Mouse (Mus musculus) forebrain, postnatal 0 days (tissue): Measurements from ENCODE around the gene Sbf2. TPM values are rescaled to one million over a fixed set of nuclear protein-coding genes. Genes with fewer than 3 reads are reported as not detected.

ENCODE experiments used
- ATAC-seq: fragments of 200-750 bp; cut with Nextera tagmentation; 2 replicates; pipeline ENCODE4 v1.8.0; 2017; ENCODE audit warnings: mild to moderate bottlenecking, moderate library complexity
- DNase-seq: peaks from one replicate; pipeline ENCODE4 v3.0.0-alpha.2; 2015
- H3K27ac ChIP-seq: fragments of 300-500 bp; sonication (generic); 2 replicates; pipeline ENCODE4 v1.5.1; 2014; ENCODE audit warnings: low read depth, mild to moderate bottlenecking, antibody characterized with exemption, low read length, moderate library complexity, mixed read lengths
- H3K27me3 ChIP-seq: fragments of 300-500 bp; sonication (generic); 2 replicates; pipeline ENCODE4 v1.6.1; 2014; ENCODE audit warnings: mild to moderate bottlenecking, low read length, mixed read lengths; ENCODE audit not compliant: insufficient read depth
- H3K36me3 ChIP-seq: fragments of 300-500 bp; sonication (generic); 2 replicates; pipeline ENCODE4 v1.6.1; 2014; ENCODE audit warnings: mild to moderate bottlenecking, moderate library complexity; ENCODE audit not compliant: insufficient read depth
- H3K4me1 ChIP-seq: fragments of 300-500 bp; sonication (generic); 2 replicates; pipeline ENCODE4 v1.6.1; 2014; ENCODE audit warnings: antibody characterized with exemption; ENCODE audit not compliant: insufficient read depth
- H3K4me2 ChIP-seq: fragments of 300-500 bp; sonication (generic); 2 replicates; pipeline ENCODE4 v1.6.1; 2014; ENCODE audit warnings: low read depth, mild to moderate bottlenecking, moderate library complexity
- H3K4me3 ChIP-seq: fragments of 300-500 bp; sonication (generic); 2 replicates; pipeline ENCODE4 v1.5.1; 2014; ENCODE audit warnings: low read depth, low read length, mixed read lengths
- H3K9ac ChIP-seq: fragments of 300-500 bp; sonication (generic); 2 replicates; pipeline ENCODE4 v1.6.1; 2014; ENCODE audit warnings: mild to moderate bottlenecking
- H3K9me3 ChIP-seq: fragments of 300-500 bp; sonication (generic); 2 replicates; pipeline ENCODE4 v1.6.1; 2016; ENCODE audit warnings: low read length
- CTCF ChIP-seq: sonication (generic); IDR thresholded peaks from 2 replicates; pipeline ENCODE4 v1.5.1; 2016; ENCODE audit warnings: antibody characterized with exemption, control low read depth, low read depth
- WGBS: fragments of 180-500 bp; shearing (Covaris S2); extraction: QIAGEN DNeasy Blood & Tissue Kit; methylation state at CpG from one replicate; pipeline ENCODE4 v1.1.7; 2014; 5-methylcytosine and 5-hydroxymethylcytosine counted together
- polyA plus RNA-seq: library from polyadenylated mRNA; unstranded; fragments of >200 nt; fragmentation: Nextera tagmentation; extraction: Ambion mirVana; gene quantifications from 2 replicates; pipeline ENCODE4 v1.2.1, GENCODE M21; 2015
- total RNA-seq: library from RNA; depleted of rRNA; stranded (reverse); fragments of >200 nt; gene quantifications from 2 replicates; pipeline ENCODE4 v1.2.3, GENCODE M21; 2014

Gene Sbf2
- total and polyA plus RNA-seq, 2 experiments from 2014 or later: 43.3 to 88.3 TPM

DNA sequence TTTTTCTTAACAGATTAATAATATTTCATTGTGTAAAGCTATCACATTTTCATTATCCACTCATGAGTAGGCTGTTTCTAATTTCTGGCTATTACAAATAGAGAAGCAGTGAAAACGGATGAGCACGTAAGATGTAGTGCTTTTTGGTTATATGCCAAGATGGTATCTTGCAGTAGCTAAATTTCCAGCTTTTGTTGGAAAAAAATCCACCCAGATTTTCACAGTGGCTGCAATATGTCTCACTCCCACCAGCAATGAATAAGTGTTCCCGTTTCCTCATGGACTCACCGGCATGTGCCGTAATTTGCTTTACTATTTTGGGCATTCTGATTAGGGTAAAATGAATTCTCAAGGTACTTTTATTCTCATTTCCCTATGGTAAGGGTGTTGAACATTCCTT is 129.7 kb downstream of the Sbf2 start:
- H3K9me3 ChIP-seq: no peaks in the 10 kb centered on the region
- 61% methylated on average over 5 of the region's 5 CpGs for WGBS
- H3K4me2 ChIP-seq: no peak overlapping the region
- 0 out of 2 replicates have a peak, but pooled peaks cover 3% of the 10 kb centered on the region for H3K36me3 ChIP-seq
- DNase-seq (no peak), ATAC-seq (no peak)
- H3K4me1 ChIP-seq: no peaks in the 10 kb centered on the region
- no peak overlapping the region for H3K9ac ChIP-seq
- no peak overlapping the region for H3K27ac ChIP-seq
- H3K27me3 ChIP-seq: no peaks in the 10 kb centered on the region
- no peak overlapping the region for H3K4me3 ChIP-seq
- TF ChIP-seq CTCF: no peak

- WGBS: 82% methylated on average over 6 of the region's 6 CpGs
- Histone ChIP-seq H3K27me3 (no peaks in the 10 kb centered on the region), H3K4me2 (no peak overlapping the region), H3K4me3 (no peak overlapping the region), H3K4me1 (no peaks in the 10 kb centered on the region), H3K9me3 (no peaks in the 10 kb centered on the region), H3K36me3 (no peaks in the 10 kb centered on the region), H3K27ac (no peak overlapping the region), H3K9ac (no peak overlapping the region)
- no peak for TF ChIP-seq CTCF
- ATAC-seq (no peak), DNase-seq (no peak)
These were observed 143.7 kb downstream of the Sbf2 start for GRCm38 (mm10) chr7:110470987-110471386.

GRCm38 (mm10) chr7:110463471-110463870 is 151.3 kb downstream of the Sbf2 start:
- ATAC-seq (no peak), DNase-seq (no peak)
- Histone ChIP-seq H3K9me3 (no peaks in the 10 kb centered on the region), H3K27ac (no peak overlapping the region), H3K4me3 (no peak overlapping the region), H3K4me2 (no peak overlapping the region), H3K4me1 (no peaks in the 10 kb centered on the region), H3K27me3 (no peaks in the 10 kb centered on the region), H3K36me3 (no peaks in the 10 kb centered on the region), H3K9ac (no peak overlapping the region)
- 86% methylated on average over 5 of the region's 5 CpGs for WGBS
- TF ChIP-seq CTCF: no peak

GRCm38 (mm10) chr7:110432301-110432700 is 182.4 kb downstream of the Sbf2 start:
- no peaks in the 10 kb centered on the region for H3K4me1 ChIP-seq
- ATAC-seq (peak; percentile 61), DNase-seq (peak; percentile 72)
- no peak overlapping the region for H3K4me2 ChIP-seq
- 24% methylated on average over 4 of the region's 4 CpGs for WGBS
- peak; percentile 85 for TF ChIP-seq CTCF
- no peak overlapping the region for H3K9ac ChIP-seq
- no peak overlapping the region for H3K27ac ChIP-seq
- no peaks in the 10 kb centered on the region for H3K9me3 ChIP-seq
- H3K36me3 ChIP-seq: peaks cover 7% of the 10 kb centered on the region
- no peak overlapping the region for H3K4me3 ChIP-seq
- no peaks in the 10 kb centered on the region for H3K27me3 ChIP-seq

DNA sequence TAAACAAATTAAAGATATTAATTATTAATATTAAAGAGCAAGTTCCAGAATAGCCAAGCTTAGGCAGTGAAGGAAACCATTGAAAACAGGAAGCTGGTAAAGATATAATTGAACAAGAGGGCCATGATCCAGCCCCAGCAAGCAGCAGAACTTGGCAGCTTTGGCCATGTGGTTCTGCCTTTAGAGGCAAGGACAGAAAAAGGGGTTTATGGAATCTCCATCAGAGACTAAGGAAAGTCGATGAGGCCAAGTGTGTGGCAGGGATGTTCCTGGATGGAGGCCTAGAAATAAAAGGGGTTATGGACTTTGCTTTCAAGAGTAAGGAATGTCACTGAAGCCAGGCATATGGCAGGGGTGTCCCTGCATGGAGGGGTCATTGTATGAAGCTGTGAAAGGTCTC is 198.4 kb downstream of the Sbf2 start:
- 84% methylated on average over 1 of the region's 1 CpGs for WGBS
- H3K27ac ChIP-seq: no peak overlapping the region
- H3K27me3 ChIP-seq: no peaks in the 10 kb centered on the region
- peaks cover 18% of the 10 kb centered on the region; the same call in 1 of the 2 replicates for H3K36me3 ChIP-seq
- H3K9me3 ChIP-seq: no peaks in the 10 kb centered on the region
- TF ChIP-seq CTCF: no peak
- no peak overlapping the region for H3K4me2 ChIP-seq
- DNase-seq (no peak), ATAC-seq (no peak)
- H3K9ac ChIP-seq: no peak overlapping the region
- no peak overlapping the region for H3K4me3 ChIP-seq
- no peaks in the 10 kb centered on the region for H3K4me1 ChIP-seq

- Histone ChIP-seq H3K4me1 (no peaks in the 10 kb centered on the region), H3K27ac (no peak overlapping the region), H3K4me2 (no peak overlapping the region), H3K4me3 (no peak overlapping the region), H3K27me3 (no peaks in the 10 kb centered on the region), H3K36me3 (peaks cover 17% of the 10 kb centered on the region; the same call in 1 of the 2 replicates), H3K9ac (no peak overlapping the region), H3K9me3 (no peaks in the 10 kb centered on the region)
- DNase-seq (no peak), ATAC-seq (no peak)
- TF ChIP-seq CTCF: no peak
- 85% methylated on average over 5 of the region's 5 CpGs for WGBS
These were observed 200.4 kb downstream of the Sbf2 start for GRCm38 (mm10) chr7:110414276-110414675.

DNA sequence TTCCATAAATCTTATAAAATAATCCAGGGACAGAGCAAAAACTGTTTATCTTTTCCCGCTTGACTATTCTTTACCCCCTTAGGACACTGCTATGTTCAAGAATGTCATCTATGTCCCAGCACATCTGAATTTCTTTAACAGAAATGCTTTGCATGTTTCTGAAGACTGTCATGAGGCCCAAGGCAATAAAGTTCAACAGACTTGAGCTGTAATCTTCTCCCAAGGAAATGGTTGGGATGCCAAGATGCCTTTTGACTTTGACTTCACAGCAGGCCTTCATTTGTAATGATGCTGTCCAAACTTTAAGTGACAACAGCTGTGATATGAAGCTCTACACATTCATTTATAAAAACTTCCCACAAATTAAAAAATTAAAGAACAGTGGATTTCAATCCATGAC is 212.6 kb downstream of the Sbf2 start:
- ATAC-seq (no peak), DNase-seq (no peak)
- Histone ChIP-seq H3K36me3 (peaks cover 9% of the 10 kb centered on the region; the same call in 1 of the 2 replicates), H3K9me3 (no peaks in the 10 kb centered on the region), H3K9ac (no peak overlapping the region), H3K4me1 (no peaks in the 10 kb centered on the region), H3K27me3 (no peaks in the 10 kb centered on the region), H3K4me3 (no peak overlapping the region), H3K4me2 (no peak overlapping the region), H3K27ac (no peak overlapping the region)
- WGBS: 94% methylated on average over 1 of the region's 1 CpGs
- TF ChIP-seq CTCF: no peak
